Mouse (Mus musculus): ENCODE measurements at regions not wholly inside any gene's neighbourhood (a gene's known extent, or its start where the extent isn't known, plus 50 kb on each side); places are given as distances from the start of the nearest gene placed in this dataset.

GRCm38 (mm10) chr13:24527812-24528531 is 54.0 kb upstream of the Ripor2 start:
- in situ Hi-C loops (cut with MboI; ENCODE audit: unreplicated experiment in 2 of 2) = loop anchor here in 1 of 2 experiments (10.0 kb wide), 1 partner anchor 157 kb away; no protein-coding TSS in a partner anchor
